Mouse (Mus musculus): Measurements from ENCODE around the gene Qsox1.

The Qsox1 gene

DNA sequence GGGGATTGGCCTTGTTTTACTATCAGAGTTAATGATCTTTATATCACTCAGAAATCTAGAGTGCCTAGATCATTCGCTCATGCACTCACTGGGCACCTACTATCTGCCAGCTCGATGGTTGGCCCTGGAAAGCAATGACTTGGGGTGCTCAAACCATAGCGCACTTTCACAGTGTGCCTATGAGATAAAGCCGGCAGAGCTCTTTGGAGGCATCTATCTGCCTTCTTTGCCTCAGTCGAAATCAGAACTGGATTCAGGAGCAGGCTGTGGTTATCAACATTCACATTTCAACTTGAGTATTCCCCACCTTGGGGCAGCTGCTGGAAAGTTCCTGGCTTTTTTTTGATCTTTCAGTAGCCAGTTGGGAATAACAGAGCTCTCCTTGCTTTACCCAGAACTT is 64.8 kb downstream of the Qsox1 start:
- no peak for DNase-seq (ENCODE audit: low spot score in 2 of 2)

GRCm38 (mm10) chr1:155747011-155747410 is 65.7 kb downstream of the Qsox1 start:
- DNase-seq (ENCODE audit: low spot score in 2 of 2) = no peak

GRCm38 (mm10) chr1:155742411-155743363 is 70.0 kb downstream of the Qsox1 start:
- no peak for DNase-seq (ENCODE audit: low spot score in 2 of 2)

DNA sequence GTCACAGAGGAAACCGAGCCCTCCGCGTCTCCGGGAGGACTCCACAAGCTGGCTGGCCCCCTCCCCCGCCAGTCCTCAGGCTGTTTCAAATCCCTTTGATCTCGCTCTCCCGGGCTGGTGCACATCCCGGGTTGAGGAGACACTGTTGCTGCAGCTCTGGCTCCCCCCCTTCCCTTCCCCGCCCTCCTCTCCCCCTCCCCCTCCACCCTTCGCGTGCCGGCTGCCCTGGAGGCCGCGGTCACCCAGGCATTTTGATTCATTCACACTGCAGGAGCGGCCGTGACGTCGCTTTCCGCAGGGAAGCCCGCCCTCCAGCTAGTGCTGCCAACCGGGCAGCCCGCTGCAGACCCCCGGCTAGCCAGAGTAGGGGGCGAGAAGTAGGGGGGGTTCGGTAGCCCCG is 70.7 kb downstream of the Qsox1 start:
- DNase-seq (ENCODE audit: low spot score in 2 of 2) = no peak

GRCm38 (mm10) chr1:155741378-155741945 is 71.2 kb downstream of the Qsox1 start:
- DNase-seq (ENCODE audit: low spot score in 2 of 2) = no peak

- DNase-seq (ENCODE audit: low spot score in 2 of 2) = no peak
These were observed 71.9 kb downstream of the Qsox1 start for GRCm38 (mm10) chr1:155740622-155741377.

DNA sequence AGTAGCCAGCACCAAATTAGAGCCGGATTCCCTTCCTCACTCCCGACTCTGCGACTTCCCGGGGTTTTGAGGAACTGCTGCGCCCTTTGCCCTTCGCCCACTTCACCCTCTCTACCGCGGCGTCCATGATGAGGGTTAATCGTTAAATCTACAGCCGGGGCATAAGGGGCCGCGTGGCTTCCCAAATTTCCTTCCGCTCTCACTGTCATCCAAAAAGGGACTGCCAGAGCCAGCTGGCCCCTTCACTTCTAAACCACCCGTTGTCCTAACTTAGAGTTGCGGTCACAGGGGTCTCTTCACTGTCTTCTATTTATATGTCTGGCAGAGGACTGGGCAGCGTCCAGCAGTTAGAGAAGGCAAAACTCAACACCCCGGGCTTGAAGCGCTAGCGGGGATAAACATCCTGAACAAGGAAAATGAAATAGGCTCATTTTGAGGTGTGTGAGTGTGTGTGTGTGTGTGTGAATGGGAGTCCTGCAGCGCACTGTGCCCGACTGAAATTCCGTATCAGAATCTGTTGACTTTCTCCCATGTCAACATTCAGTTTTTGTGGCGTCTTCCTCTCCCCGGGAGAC is 74.8 kb downstream of the Qsox1 start:
- DNase-seq (ENCODE audit: low spot score in 2 of 2) = no peak

DNA sequence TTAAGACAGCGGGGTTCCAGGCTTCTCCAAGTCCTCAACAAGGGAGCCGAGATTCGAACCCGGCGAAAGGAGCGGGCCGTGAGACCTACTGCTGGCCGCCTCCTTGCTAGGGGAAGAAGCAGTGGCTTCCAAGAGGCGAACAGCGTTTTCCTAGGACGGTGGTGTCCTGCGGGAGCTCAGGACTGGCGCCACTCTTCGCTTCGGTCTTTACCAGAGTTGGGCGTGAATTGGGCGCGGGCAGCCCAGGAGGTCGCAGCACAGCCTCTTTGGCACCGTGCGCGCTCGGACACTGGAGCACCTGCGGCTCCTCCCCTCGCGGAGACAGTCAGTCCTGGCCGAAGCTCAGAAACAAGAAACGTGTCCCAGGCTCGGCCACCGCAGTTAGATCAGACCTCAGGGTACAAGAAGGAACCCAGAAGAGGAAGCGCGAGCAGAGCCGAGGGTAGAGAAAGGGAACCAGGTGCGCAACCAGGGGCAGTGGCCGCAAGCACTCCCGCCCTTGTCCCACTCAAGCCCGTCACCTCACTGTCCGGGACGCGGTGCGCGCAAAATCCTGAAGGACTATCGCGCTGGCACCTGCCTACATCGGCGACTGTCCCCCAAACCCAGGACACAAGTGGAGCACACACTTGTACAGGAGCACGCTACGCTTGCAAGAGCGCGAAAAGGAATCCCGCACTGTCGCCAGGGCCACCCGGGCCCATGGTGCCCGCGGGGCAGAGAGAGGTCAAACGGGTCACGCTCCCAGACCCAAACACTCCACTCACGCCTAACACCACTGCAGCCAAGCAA is 75.5 kb downstream of the Qsox1 start:
- no peak for DNase-seq (ENCODE audit: low spot score in 2 of 2)

DNA sequence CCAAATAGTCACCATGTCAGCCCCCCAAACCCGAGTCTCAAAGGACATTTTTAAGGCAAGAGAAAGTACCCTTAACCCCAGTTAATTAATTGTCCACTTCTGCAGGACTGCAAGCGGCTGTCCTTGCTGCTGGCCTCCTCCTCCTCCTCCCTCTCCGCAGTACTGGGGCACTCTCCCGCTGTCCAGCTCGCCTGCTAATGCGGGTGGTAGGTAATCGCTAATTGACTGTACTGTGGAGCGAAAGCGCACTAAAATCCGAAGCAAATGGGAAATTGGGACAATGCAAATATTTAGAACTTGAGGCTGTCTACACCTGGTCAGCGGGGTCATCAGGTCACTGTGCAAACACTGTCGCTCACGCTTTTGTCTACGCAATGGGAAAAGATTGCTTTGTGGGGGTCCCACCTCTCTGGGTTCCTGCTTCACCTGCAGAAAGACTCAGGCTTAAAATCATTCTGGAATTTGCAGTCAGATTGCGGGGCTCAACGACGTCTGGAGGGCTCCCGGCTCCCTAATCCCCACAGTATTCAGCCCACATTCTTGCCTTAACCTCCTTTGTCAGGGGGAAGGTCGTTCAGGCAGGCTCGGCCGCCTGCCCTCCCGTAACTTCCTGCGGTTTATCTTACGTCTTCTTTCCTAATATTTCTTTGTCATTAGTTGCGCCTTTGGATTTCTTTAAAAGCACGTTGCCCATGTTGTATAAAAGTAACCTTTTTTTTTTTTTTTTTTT is 76.4 kb downstream of the Qsox1 start:
- no peak for DNase-seq (ENCODE audit: low spot score in 2 of 2)

- DNase-seq (ENCODE audit: low spot score in 2 of 2) = no peak
These were observed 81.5 kb downstream of the Qsox1 start for GRCm38 (mm10) chr1:155731156-155731555.

DNA sequence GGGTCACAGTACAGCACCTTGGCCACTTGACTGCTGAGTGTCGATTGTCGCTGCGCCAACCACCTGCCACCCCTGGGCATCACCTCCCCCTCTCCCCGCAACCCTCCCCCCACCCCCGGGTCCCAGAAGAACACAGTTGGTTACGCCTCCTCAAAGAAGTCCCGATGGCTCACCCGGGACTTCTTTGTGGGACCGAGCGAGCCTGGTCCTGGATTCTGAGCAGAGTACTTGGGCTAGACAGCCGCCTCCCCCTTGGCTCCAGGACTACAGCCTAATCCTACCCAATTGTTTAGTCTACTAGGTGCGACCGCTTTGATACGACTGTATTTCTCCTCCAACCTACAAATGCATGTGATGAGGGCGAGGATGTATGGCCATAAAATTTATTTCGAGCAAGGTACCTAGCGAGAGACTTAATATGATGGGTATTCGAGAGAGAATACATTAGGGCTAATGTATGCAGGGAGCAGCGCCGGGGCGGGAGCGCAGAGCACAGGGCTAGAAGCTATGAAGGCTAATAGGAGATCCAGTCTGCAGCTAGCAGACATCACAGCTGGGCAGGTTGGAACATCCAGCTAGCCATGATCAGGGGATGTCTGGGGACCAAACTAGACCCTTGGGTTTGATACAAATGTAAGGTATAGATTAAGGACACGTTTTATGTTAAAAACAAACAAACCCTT is 83.4 kb downstream of the Qsox1 start:
- DNase-seq (ENCODE audit: low spot score in 2 of 2) = no peak

GRCm38 (mm10) chr1:155727830-155728229 is 84.9 kb downstream of the Qsox1 start:
- DNase-seq (ENCODE audit: low spot score in 2 of 2) = no peak

Data from heart, adult 9 months (tissue).